Mouse (Mus musculus): ENCODE measurements at regions not wholly inside any gene's neighbourhood (a gene's known extent, or its start where the extent isn't known, plus 50 kb on each side); places are given as distances from the start of the nearest gene placed in this dataset.

GRCm38 (mm10) chr12:107779306-107780057 lies 223.9 kb downstream of the Bcl11b start:
- Histone ChIP-seq H3K4me2 (replicated peaks) (no peak overlapping the region), H3K27me3 (no peaks in the 10 kb centered on the region; the same call in 1 of the 2 replicates), H3K27ac (replicated peaks) (no peak overlapping the region), H3K4me3 (no peak overlapping the region), H3K9me3 (no peaks in the 10 kb centered on the region), H3K36me3 (no peaks in the 10 kb centered on the region), H3K4me1 (no peaks in the 10 kb centered on the region), H3K9ac (replicated peaks) (no peak overlapping the region)
- WGBS, result 87% methylated on average over 13 of the region's 13 CpGs
- ATAC-seq (ENCODE audit: low FRiP score, low read depth), result no peak

GRCm38 (mm10) chr12:107782147-107782546 lies 221.3 kb downstream of the Bcl11b start:
- Histone ChIP-seq H3K4me1 (no peaks in the 10 kb centered on the region), H3K27ac (replicated peaks) (no peak overlapping the region), H3K4me2 (replicated peaks) (no peak overlapping the region), H3K9ac (replicated peaks) (no peak overlapping the region), H3K36me3 (no peaks in the 10 kb centered on the region), H3K4me3 (no peak overlapping the region), H3K9me3 (no peaks in the 10 kb centered on the region), H3K27me3 (no peaks in the 10 kb centered on the region; the same call in 1 of the 2 replicates)
- WGBS, result 72% methylated on average over 3 of the region's 3 CpGs
- ATAC-seq (ENCODE audit: low FRiP score, low read depth), result no peak

- no peak for ATAC-seq (ENCODE audit: low FRiP score, low read depth)
- Histone ChIP-seq H3K4me3 (no peak overlapping the region), H3K36me3 (no peaks in the 10 kb centered on the region), H3K4me1 (no peaks in the 10 kb centered on the region), H3K27ac (replicated peaks) (no peak overlapping the region), H3K9me3 (no peaks in the 10 kb centered on the region), H3K27me3 (no peaks in the 10 kb centered on the region; the same call in 1 of the 2 replicates), H3K4me2 (replicated peaks) (no peak overlapping the region), H3K9ac (replicated peaks) (no peak overlapping the region)
- WGBS, result 84% methylated on average over 7 of the region's 7 CpGs
These were observed 219.6 kb downstream of the Bcl11b start for GRCm38 (mm10) chr12:107783831-107784230.

GRCm38 (mm10) chr12:107789818-107790217 lies 213.6 kb downstream of the Bcl11b start:
- Histone ChIP-seq H3K4me3 (no peak overlapping the region), H3K4me1 (peaks cover 5% of the 10 kb centered on the region; the same call in 1 of the 2 replicates), H3K27me3 (no peaks in the 10 kb centered on the region), H3K9me3 (no peaks in the 10 kb centered on the region), H3K27ac (replicated peaks) (no peak overlapping the region), H3K4me2 (replicated peaks) (no peak overlapping the region), H3K36me3 (no peaks in the 10 kb centered on the region), H3K9ac (replicated peaks) (no peak overlapping the region)
- ATAC-seq (ENCODE audit: low FRiP score, low read depth), result no peak
- 42% methylated on average over 6 of the region's 6 CpGs for WGBS

- no peak for ATAC-seq (ENCODE audit: low FRiP score, low read depth)
- Histone ChIP-seq H3K27me3 (no peaks in the 10 kb centered on the region), H3K27ac (replicated peaks) (no peak overlapping the region), H3K4me2 (replicated peaks) (no peak overlapping the region), H3K4me1 (0 out of 2 replicates have a peak, but pooled peaks cover 3% of the 10 kb centered on the region), H3K4me3 (no peak overlapping the region), H3K36me3 (no peaks in the 10 kb centered on the region), H3K9ac (replicated peaks) (no peak overlapping the region), H3K9me3 (no peaks in the 10 kb centered on the region)
- 89% methylated on average over 5 of the region's 5 CpGs for WGBS
These were observed 203.1 kb downstream of the Bcl11b start for GRCm38 (mm10) chr12:107800296-107800695.

- Histone ChIP-seq H3K27ac (replicated peaks) (no peak overlapping the region), H3K4me2 (replicated peaks) (no peak overlapping the region), H3K36me3 (no peaks in the 10 kb centered on the region), H3K4me3 (no peak overlapping the region), H3K27me3 (peaks cover 7% of the 10 kb centered on the region; the same call in 1 of the 2 replicates), H3K9me3 (no peaks in the 10 kb centered on the region), H3K9ac (replicated peaks) (0 out of 2 replicates have a peak overlapping the region, but pooled peaks have one; percentile 24), H3K4me1 (peaks cover 9% of the 10 kb centered on the region)
- ATAC-seq (ENCODE audit: low FRiP score, low read depth), result no peak
- 27% methylated on average over 11 of the region's 11 CpGs for WGBS
These were observed 195.8 kb downstream of the Bcl11b start for GRCm38 (mm10) chr12:107807634-107808033.

- no peak overlapping the region for H3K9ac ChIP-seq (replicated peaks)
- peaks cover 7% of the 10 kb centered on the region; the same call in 1 of the 2 replicates for H3K27me3 ChIP-seq
- ATAC-seq (ENCODE audit: low FRiP score, low read depth), result no peak
- no peak overlapping the region for H3K4me2 ChIP-seq (replicated peaks)
- no peak overlapping the region for H3K4me3 ChIP-seq
- WGBS, result 64% methylated on average over 9 of the region's 9 CpGs
- no peak overlapping the region for H3K27ac ChIP-seq (replicated peaks)
- H3K9me3 ChIP-seq, result no peaks in the 10 kb centered on the region
- H3K4me1 ChIP-seq, result peaks cover 9% of the 10 kb centered on the region
- no peaks in the 10 kb centered on the region for H3K36me3 ChIP-seq
These were observed 195.2 kb downstream of the Bcl11b start for GRCm38 (mm10) chr12:107808158-107808715.

GRCm38 (mm10) chr12:107811231-107811630 lies 192.2 kb downstream of the Bcl11b start:
- WGBS, result 68% methylated on average over 5 of the region's 5 CpGs
- Histone ChIP-seq H3K9ac (replicated peaks) (no peak overlapping the region), H3K4me2 (replicated peaks) (no peak overlapping the region), H3K27ac (replicated peaks) (no peak overlapping the region), H3K4me3 (no peak overlapping the region), H3K4me1 (peaks cover 9% of the 10 kb centered on the region), H3K27me3 (peaks cover 7% of the 10 kb centered on the region; the same call in 1 of the 2 replicates), H3K9me3 (no peaks in the 10 kb centered on the region), H3K36me3 (no peaks in the 10 kb centered on the region)
- no peak for ATAC-seq (ENCODE audit: low FRiP score, low read depth)

- Histone ChIP-seq H3K9ac (replicated peaks) (no peak overlapping the region), H3K27ac (replicated peaks) (no peak overlapping the region), H3K4me2 (replicated peaks) (no peak overlapping the region), H3K9me3 (no peaks in the 10 kb centered on the region), H3K27me3 (peaks cover 4% of the 10 kb centered on the region; the same call in 1 of the 2 replicates), H3K36me3 (no peaks in the 10 kb centered on the region), H3K4me3 (no peak overlapping the region), H3K4me1 (peaks cover 6% of the 10 kb centered on the region)
- 75% methylated on average over 14 of the region's 14 CpGs for WGBS
- no peak for ATAC-seq (ENCODE audit: low FRiP score, low read depth)
These were observed 190.7 kb downstream of the Bcl11b start for GRCm38 (mm10) chr12:107812549-107813335.

- H3K9ac ChIP-seq (replicated peaks), result no peak overlapping the region
- no peaks in the 10 kb centered on the region for H3K27me3 ChIP-seq
- no peaks in the 10 kb centered on the region for H3K36me3 ChIP-seq
- no peaks in the 10 kb centered on the region for H3K4me1 ChIP-seq
- WGBS, result 86% methylated on average over 7 of the region's 7 CpGs
- H3K9me3 ChIP-seq, result no peaks in the 10 kb centered on the region
- no peak overlapping the region for H3K4me3 ChIP-seq
- no peak overlapping the region for H3K4me2 ChIP-seq (replicated peaks)
- no peak overlapping the region for H3K27ac ChIP-seq (replicated peaks)
- ATAC-seq (ENCODE audit: low FRiP score, low read depth), result no peak
These were observed 188.5 kb downstream of the Bcl11b start for GRCm38 (mm10) chr12:107814926-107815325.

GRCm38 (mm10) chr12:107823768-107824394 lies 179.5 kb downstream of the Bcl11b start:
- Histone ChIP-seq H3K27me3 (no peaks in the 10 kb centered on the region), H3K36me3 (no peaks in the 10 kb centered on the region), H3K4me3 (no peak overlapping the region), H3K4me2 (replicated peaks) (no peak overlapping the region), H3K27ac (replicated peaks) (no peak overlapping the region), H3K9me3 (no peaks in the 10 kb centered on the region), H3K4me1 (no peaks in the 10 kb centered on the region), H3K9ac (replicated peaks) (no peak overlapping the region)
- WGBS, result 84% methylated on average over 5 of the region's 5 CpGs
- no peak for ATAC-seq (ENCODE audit: low FRiP score, low read depth)

Measured in midbrain, embryonic 12.5 days (tissue).